Mouse (Mus musculus) E14TG2a.4 (cell line): Measurements from ENCODE around the gene Ryr3.

Source experiments
- H3K27me3 ChIP-seq: 2 replicates; pipeline ENCODE4 v1.6.1; 2014; ENCODE audit warnings: low read length, control low read depth; ENCODE audit not compliant: insufficient read depth
- H3K36me3 ChIP-seq: 2 replicates; pipeline ENCODE4 v1.6.1; 2014; ENCODE audit warnings: low read length, control low read depth; ENCODE audit not compliant: insufficient read depth
- H3K4me1 ChIP-seq: replicated peaks from 2 replicates; pipeline ENCODE4 v1.6.1; 2014; ENCODE audit warnings: low read depth, low read length, control low read depth
- H3K4me3 ChIP-seq: replicated peaks from 2 replicates; pipeline ENCODE4 v1.5.1; 2014; ENCODE audit warnings: mild to moderate bottlenecking, low read length
- H3K9me3 ChIP-seq: 2 replicates; pipeline ENCODE4 v1.6.1; 2014; ENCODE audit warnings: low read length, control low read depth
- CTCF ChIP-seq: conservative IDR thresholded peaks from 2 replicates; pipeline ENCODE4 v1.5.1; 2014; ENCODE audit warnings: low read length
- NANOG ChIP-seq: IDR thresholded peaks from 2 replicates; pipeline ENCODE4 v1.6.1; 2014; ENCODE audit warnings: borderline replicate concordance, low read length, mixed read lengths
- POU5F1 ChIP-seq: IDR thresholded peaks from 2 replicates; pipeline ENCODE4 v1.6.1; 2014; ENCODE audit warnings: low read length, borderline replicate concordance

Ryr3 gene

GRCm38 (mm10) chr2:113199030-113199679, 17.7 kb downstream of the Ryr3 start:
- Histone ChIP-seq H3K9me3 (no peaks in the 10 kb centered on the region), H3K4me3 (no peak overlapping the region), H3K27me3 (no peaks in the 10 kb centered on the region), H3K4me1 (no peaks in the 10 kb centered on the region), H3K36me3 (no peaks in the 10 kb centered on the region)
- TF ChIP-seq POU5F1 (no peak), NANOG (no peak), CTCF (peak; percentile 21)

DNA sequence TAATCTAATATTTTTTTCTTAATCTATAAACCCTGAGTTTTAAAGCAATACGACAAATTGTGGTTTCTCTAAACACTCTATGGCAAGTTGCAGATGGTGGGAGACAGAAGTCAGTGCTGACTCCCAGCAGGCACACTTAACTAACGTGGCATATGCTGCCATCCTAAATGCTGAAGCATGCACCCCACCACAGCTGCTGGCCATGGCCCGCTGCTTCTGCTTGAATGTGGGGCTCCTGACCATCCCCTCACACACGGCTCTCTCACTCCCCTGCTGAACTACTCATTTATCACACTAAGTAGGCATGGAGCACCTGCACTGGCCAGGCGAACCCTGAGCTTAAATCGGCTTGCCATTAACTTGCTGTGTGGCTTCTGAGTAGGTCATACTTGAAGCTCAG, 29.7 kb downstream of the Ryr3 start:
- Histone ChIP-seq H3K4me1 (no peaks in the 10 kb centered on the region), H3K27me3 (no peaks in the 10 kb centered on the region), H3K36me3 (no peaks in the 10 kb centered on the region), H3K9me3 (no peaks in the 10 kb centered on the region), H3K4me3 (no peak overlapping the region)
- TF ChIP-seq POU5F1 (no peak), CTCF (no peak), NANOG (no peak)

DNA sequence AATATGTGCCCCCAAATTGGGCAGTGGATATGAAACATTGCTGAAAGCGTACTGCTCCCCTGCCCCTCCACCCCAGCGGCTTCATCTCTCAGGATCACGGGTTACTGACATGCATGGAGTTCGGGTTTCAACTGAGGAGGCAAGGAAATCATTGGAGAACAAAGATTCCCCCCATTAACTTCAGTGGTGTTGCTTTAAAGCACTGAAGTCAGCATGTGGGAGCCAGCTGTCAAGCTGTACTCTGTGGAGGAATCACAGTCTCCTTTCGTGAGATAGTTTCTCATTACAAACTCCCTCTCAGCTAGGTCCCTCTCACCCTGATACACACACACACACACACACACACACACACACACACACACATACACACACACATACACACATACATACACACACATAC, 35.2 kb downstream of the Ryr3 start:
- H3K27me3 ChIP-seq: no peaks in the 10 kb centered on the region
- no peak overlapping the region for H3K4me3 ChIP-seq
- no peak for TF ChIP-seq POU5F1
- no peak for TF ChIP-seq CTCF
- TF ChIP-seq NANOG: no peak
- H3K36me3 ChIP-seq: no peaks in the 10 kb centered on the region
- H3K4me1 ChIP-seq: no peaks in the 10 kb centered on the region
- H3K9me3 ChIP-seq: no peaks in the 10 kb centered on the region

GRCm38 (mm10) chr2:113178047-113178446, 38.8 kb downstream of the Ryr3 start:
- TF ChIP-seq POU5F1: no peak
- Histone ChIP-seq H3K4me1 (no peaks in the 10 kb centered on the region), H3K36me3 (no peaks in the 10 kb centered on the region), H3K9me3 (no peaks in the 10 kb centered on the region), H3K27me3 (no peaks in the 10 kb centered on the region), H3K4me3 (no peak overlapping the region)

- H3K4me3 ChIP-seq: no peak overlapping the region
- no peaks in the 10 kb centered on the region for H3K9me3 ChIP-seq
- no peaks in the 10 kb centered on the region for H3K4me1 ChIP-seq
- H3K27me3 ChIP-seq: no peaks in the 10 kb centered on the region
- no peaks in the 10 kb centered on the region for H3K36me3 ChIP-seq
- TF ChIP-seq POU5F1 (no peak), NANOG (no peak), CTCF (no peak)
Observed at GRCm38 (mm10) chr2:113176337-113176736, 40.6 kb downstream of the Ryr3 start.

- Histone ChIP-seq H3K4me3 (no peak overlapping the region), H3K36me3 (no peaks in the 10 kb centered on the region), H3K4me1 (no peaks in the 10 kb centered on the region), H3K9me3 (no peaks in the 10 kb centered on the region), H3K27me3 (no peaks in the 10 kb centered on the region)
- TF ChIP-seq CTCF (no peak), NANOG (no peak), POU5F1 (no peak)
Observed at GRCm38 (mm10) chr2:113168096-113168495, 48.8 kb downstream of the Ryr3 start.

DNA sequence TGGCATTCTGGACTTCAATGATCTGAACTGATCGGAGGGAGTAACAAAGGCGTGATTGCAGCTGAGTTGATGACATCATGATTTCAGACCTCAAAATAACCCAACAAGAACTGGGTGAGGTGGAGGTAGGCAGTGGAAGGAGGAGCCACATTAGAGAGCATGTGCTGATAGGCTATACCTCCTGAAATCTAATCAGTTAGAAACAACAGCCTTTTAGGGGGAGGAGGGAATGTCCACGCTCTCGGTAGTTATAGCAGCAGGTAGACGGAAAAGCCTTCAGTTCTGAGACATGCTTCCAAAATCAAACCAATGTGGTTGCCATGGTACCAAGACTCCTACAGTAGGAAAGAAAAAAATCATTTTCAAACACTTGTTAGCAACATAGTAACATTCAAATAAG, 55.4 kb downstream of the Ryr3 start:
- Histone ChIP-seq H3K4me3 (no peak overlapping the region), H3K27me3 (no peaks in the 10 kb centered on the region), H3K9me3 (no peaks in the 10 kb centered on the region), H3K4me1 (no peaks in the 10 kb centered on the region), H3K36me3 (no peaks in the 10 kb centered on the region)
- TF ChIP-seq NANOG: no peak
- TF ChIP-seq POU5F1: no peak
- no peak for TF ChIP-seq CTCF

GRCm38 (mm10) chr2:113137766-113138165, 79.1 kb downstream of the Ryr3 start:
- Histone ChIP-seq H3K27me3 (no peaks in the 10 kb centered on the region), H3K4me1 (no peaks in the 10 kb centered on the region), H3K9me3 (no peaks in the 10 kb centered on the region), H3K36me3 (no peaks in the 10 kb centered on the region), H3K4me3 (no peak overlapping the region)
- TF ChIP-seq NANOG: no peak
- TF ChIP-seq POU5F1: no peak
- no peak for TF ChIP-seq CTCF

DNA sequence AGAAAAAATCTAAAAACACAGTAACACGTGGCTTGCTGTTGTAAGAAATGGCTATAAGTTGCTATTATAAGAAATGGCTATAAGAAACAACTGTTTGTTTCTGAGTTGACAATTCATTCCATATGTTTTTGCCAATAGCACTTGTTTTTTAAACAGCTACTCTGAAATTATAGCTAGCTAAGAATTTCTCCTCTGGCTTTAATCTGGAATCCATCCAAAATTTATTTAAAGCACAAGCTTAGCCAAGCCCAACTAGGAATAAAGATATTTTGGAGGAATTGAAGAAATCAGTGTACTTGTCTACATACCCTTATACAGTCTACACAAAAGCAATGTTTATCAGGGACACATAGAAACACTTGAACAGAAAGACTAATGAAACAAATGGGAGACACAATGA, 93.4 kb downstream of the Ryr3 start:
- TF ChIP-seq CTCF: no peak
- no peak for TF ChIP-seq POU5F1
- no peak for TF ChIP-seq NANOG
- no peaks in the 10 kb centered on the region for H3K9me3 ChIP-seq
- no peaks in the 10 kb centered on the region for H3K27me3 ChIP-seq
- H3K36me3 ChIP-seq: no peaks in the 10 kb centered on the region
- H3K4me3 ChIP-seq: no peak overlapping the region
- no peaks in the 10 kb centered on the region for H3K4me1 ChIP-seq
